Mouse (Mus musculus) neural tube, embryonic 14.5 days (tissue): ENCODE measurements around the gene Maml3. TPM values are rescaled to one million over a fixed set of nuclear protein-coding genes. Genes with fewer than 3 reads are reported as not detected.

ENCODE experiments used
- ATAC-seq: fragments of 200-750 bp; cut with Nextera tagmentation; 2 replicates; pipeline ENCODE4 v1.8.0; 2017; ENCODE audit warnings: low read depth, mild to moderate bottlenecking, moderate TSS enrichment, moderate library complexity
- H3K27ac ChIP-seq: fragments of 300-500 bp; sonication (generic); 2 replicates; pipeline ENCODE4 v1.5.1; 2014; ENCODE audit warnings: low read depth, mild to moderate bottlenecking, control low read depth, low read length, moderate library complexity, mixed read lengths
- H3K27me3 ChIP-seq: fragments of 300-500 bp; sonication (generic); 2 replicates; pipeline ENCODE4 v1.6.1; 2014; ENCODE audit warnings: low read length; ENCODE audit not compliant: control insufficient read depth, insufficient read depth
- H3K36me3 ChIP-seq: fragments of 300-500 bp; sonication (generic); 2 replicates; pipeline ENCODE4 v1.6.1; 2014; ENCODE audit warnings: low read length, mixed read lengths; ENCODE audit not compliant: control insufficient read depth, insufficient read depth
- H3K4me1 ChIP-seq: fragments of 300-500 bp; sonication (generic); 2 replicates; pipeline ENCODE4 v1.6.1; 2014; ENCODE audit warnings: low read length; ENCODE audit not compliant: control insufficient read depth, insufficient read depth
- H3K4me2 ChIP-seq: fragments of 300-500 bp; sonication (generic); 2 replicates; pipeline ENCODE4 v1.6.1; 2014; ENCODE audit warnings: mild to moderate bottlenecking, low read depth, low read length, control low read depth
- H3K4me3 ChIP-seq: fragments of 300-500 bp; sonication (generic); 2 replicates; pipeline ENCODE4 v1.5.1; 2014; ENCODE audit warnings: low read depth, low read length, control low read depth, mixed read lengths
- H3K9ac ChIP-seq: fragments of 300-500 bp; sonication (generic); replicated peaks from 2 replicates; pipeline ENCODE4 v1.6.1; 2014; ENCODE audit warnings: low read depth, mild to moderate bottlenecking, control low read depth, low read length, mixed read lengths
- H3K9me3 ChIP-seq: fragments of 300-500 bp; sonication (generic); 2 replicates; pipeline ENCODE4 v1.6.1; 2016; ENCODE audit warnings: low read length; ENCODE audit not compliant: control insufficient read depth
- WGBS: fragments of 180-500 bp; shearing (Covaris S2); extraction: QIAGEN DNeasy Blood & Tissue Kit; methylation state at CpG from one replicate; pipeline ENCODE4 v1.1.7; 2014; 5-methylcytosine and 5-hydroxymethylcytosine counted together
- polyA plus RNA-seq: library from polyadenylated mRNA; unstranded; fragments of >200 nt; fragmentation: Nextera tagmentation; extraction: Ambion mirVana; gene quantifications from 2 replicates; pipeline ENCODE4 v1.2.1, GENCODE M21; 2014

The Maml3 gene
- polyA plus RNA-seq, 1 experiment from 2014 or later: 8.2 TPM

GRCm38 (mm10) chr3:51813186-51813585, 291.7 kb downstream of the Maml3 start:
- H3K9me3 ChIP-seq: no peaks in the 10 kb centered on the region
- peaks cover 20% of the 10 kb centered on the region for H3K4me1 ChIP-seq
- H3K27ac ChIP-seq: peak overlapping the region; percentile 28
- no peak overlapping the region for H3K9ac ChIP-seq
- H3K4me3 ChIP-seq: no peak overlapping the region
- H3K36me3 ChIP-seq: no peaks in the 10 kb centered on the region
- no peak overlapping the region for H3K4me2 ChIP-seq
- WGBS: 97% methylated on average over 5 of the region's 5 CpGs
- H3K27me3 ChIP-seq: no peaks in the 10 kb centered on the region
- no peak for ATAC-seq

DNA sequence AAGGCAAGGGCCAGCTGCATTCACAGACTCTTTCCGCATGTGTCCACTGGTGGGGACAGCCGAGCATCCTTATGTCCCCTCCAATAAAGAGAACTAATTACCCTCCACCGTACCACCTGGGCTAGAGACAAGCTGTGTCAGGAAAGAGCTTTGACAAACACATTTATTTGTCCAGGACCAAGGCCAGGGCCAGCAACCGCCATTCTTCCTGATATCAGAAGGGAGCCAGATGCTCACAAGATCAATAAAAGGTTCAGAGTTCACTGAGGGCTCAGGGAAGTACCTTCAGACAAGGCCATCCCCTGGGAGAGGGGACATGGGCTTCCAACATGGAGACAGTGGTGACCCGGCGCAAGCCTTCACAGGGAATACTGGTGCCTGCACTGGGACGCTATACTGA, 294.1 kb downstream of the Maml3 start:
- WGBS: 45% methylated on average over 7 of the region's 7 CpGs
- Histone ChIP-seq H3K9ac (no peak overlapping the region), H3K36me3 (no peaks in the 10 kb centered on the region), H3K27me3 (no peaks in the 10 kb centered on the region), H3K27ac (no peak overlapping the region; the same call in 1 of the 2 replicates), H3K4me3 (no peak overlapping the region), H3K4me1 (peaks cover 20% of the 10 kb centered on the region), H3K4me2 (no peak overlapping the region), H3K9me3 (no peaks in the 10 kb centered on the region)
- ATAC-seq: no peak

GRCm38 (mm10) chr3:51809822-51810221, 295.1 kb downstream of the Maml3 start:
- Histone ChIP-seq H3K27ac (peak overlapping the region; percentile 41; the same call in 1 of the 2 replicates), H3K9me3 (no peaks in the 10 kb centered on the region), H3K4me2 (no peak overlapping the region), H3K36me3 (no peaks in the 10 kb centered on the region), H3K4me1 (peaks cover 28% of the 10 kb centered on the region), H3K9ac (no peak overlapping the region), H3K27me3 (no peaks in the 10 kb centered on the region), H3K4me3 (no peak overlapping the region)
- 41% methylated on average over 7 of the region's 7 CpGs for WGBS
- no peak for ATAC-seq

DNA sequence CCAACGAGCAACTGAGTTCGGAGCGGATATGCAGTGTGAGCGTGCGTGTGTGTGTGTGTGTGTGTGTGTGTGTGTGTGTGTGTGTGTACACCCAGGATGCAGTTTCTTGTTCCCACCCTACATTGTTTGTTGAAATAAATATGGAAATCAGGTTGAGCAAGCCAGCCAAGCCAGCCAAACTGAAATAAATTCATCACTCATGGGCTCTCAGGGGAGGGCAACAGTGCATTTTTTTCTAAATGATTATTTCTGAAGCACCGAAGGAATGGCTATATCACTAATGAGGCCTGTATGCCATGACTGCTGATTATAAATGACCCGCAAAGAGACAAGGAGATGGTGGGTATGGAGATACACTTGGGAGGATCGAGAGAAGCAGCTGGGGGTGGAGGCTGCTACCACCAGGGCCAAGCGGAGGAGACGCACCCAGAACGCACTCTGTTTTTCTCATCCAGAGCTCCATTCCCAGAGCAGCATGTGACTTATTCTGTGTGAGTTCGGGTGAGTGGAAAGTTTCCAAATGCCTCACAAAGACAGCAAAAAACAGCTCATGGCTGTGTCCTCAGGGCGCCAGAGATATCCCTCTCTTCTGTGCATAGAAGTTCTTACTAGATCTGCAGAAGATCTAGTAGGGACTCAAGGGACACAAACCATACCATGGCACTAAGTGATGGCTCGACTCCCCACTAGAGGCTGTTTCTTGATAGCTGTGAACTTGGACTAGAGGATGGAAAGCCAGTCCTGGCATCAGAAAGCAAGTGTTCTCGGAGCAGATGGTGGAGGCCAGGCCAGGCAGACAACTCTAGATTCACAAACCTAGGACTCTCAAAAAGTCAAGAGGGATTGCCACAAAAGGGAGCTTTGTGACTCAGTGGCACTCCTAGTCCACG, 296.6 kb downstream of the Maml3 start:
- Histone ChIP-seq H3K4me3 (no peak overlapping the region), H3K36me3 (no peaks in the 10 kb centered on the region), H3K27ac (peak overlapping the region; percentile 44), H3K27me3 (no peaks in the 10 kb centered on the region), H3K4me1 (peaks cover 33% of the 10 kb centered on the region), H3K4me2 (no peak overlapping the region), H3K9me3 (no peaks in the 10 kb centered on the region), H3K9ac (no peak overlapping the region)
- WGBS: 58% methylated on average over 16 of the region's 16 CpGs
- ATAC-seq: 0 out of 2 replicates have a peak, but pooled peaks have one; percentile 15

DNA sequence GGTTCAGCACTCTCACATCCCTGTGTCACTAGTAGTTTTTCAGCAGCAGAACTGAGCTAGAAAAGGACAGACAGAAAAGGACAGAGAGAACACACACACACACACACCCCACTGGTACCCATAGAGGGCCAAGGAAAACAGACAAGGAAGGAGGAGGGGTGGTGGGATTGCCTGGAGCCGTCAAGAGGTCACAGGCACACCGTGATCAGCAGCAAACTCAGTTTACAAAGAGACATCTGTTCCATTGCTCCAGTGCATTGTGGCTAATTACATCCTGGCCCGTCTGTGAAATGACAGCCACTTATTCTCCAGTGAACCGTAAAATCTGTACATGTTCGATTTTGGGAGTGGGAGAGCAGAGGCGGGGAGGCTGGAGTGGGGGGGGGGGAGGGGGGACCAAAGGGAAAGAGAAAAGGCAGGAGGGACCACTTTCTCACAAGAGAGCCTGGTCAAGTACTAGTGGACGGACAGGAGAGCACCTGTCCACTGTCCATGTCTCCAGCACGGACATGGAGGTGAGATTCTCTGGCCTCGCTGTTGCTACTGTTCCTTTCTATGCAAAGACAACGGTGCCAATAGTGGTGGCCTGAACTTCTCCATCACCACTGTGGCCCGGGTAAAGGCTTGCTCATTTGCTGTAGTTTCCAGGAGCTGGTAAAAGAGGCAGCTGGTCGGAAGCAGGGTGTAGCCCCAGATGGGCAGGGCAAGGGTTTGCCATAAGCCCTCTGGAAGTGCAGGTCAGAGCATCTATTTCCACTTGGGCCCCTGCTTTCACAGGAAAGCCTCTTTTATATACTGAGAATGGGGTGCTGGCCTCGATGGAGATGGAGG, 299.2 kb downstream of the Maml3 start:
- no peak overlapping the region for H3K9ac ChIP-seq
- ATAC-seq: peak; percentile 55

GRCm38 (mm10) chr3:51803903-51804302, 301.0 kb downstream of the Maml3 start:
- Histone ChIP-seq H3K4me1 (peaks cover 28% of the 10 kb centered on the region), H3K9ac (no peak overlapping the region), H3K9me3 (no peaks in the 10 kb centered on the region), H3K4me2 (no peak overlapping the region), H3K27me3 (no peaks in the 10 kb centered on the region), H3K4me3 (no peak overlapping the region), H3K36me3 (no peaks in the 10 kb centered on the region), H3K27ac (no peak overlapping the region)
- ATAC-seq: no peak
- WGBS: 66% methylated on average over 6 of the region's 6 CpGs

More for the DNA sequence above, 299.2 kb downstream of the Maml3 start:
- H3K36me3 ChIP-seq: no peaks in the 10 kb centered on the region
- H3K27ac ChIP-seq: peak overlapping the region; percentile 71
- no peaks in the 10 kb centered on the region for H3K9me3 ChIP-seq
- peaks cover 28% of the 10 kb centered on the region for H3K4me1 ChIP-seq
- no peaks in the 10 kb centered on the region for H3K27me3 ChIP-seq
- H3K4me3 ChIP-seq: no peak overlapping the region
- 9% methylated on average over 13 of the region's 13 CpGs for WGBS
- H3K4me2 ChIP-seq: no peak overlapping the region

- H3K4me3 ChIP-seq: no peak overlapping the region
- 71% methylated on average over 9 of the region's 9 CpGs for WGBS
- H3K27me3 ChIP-seq: no peaks in the 10 kb centered on the region
- no peaks in the 10 kb centered on the region for H3K36me3 ChIP-seq
- H3K4me2 ChIP-seq: no peak overlapping the region
- H3K4me1 ChIP-seq: peaks cover 37% of the 10 kb centered on the region
- peak overlapping the region; percentile 6; the same call in 1 of the 2 replicates for H3K27ac ChIP-seq
- H3K9me3 ChIP-seq: no peaks in the 10 kb centered on the region
- no peak for ATAC-seq
- H3K9ac ChIP-seq: no peak overlapping the region
Measured at GRCm38 (mm10) chr3:51799650-51800049, 305.2 kb downstream of the Maml3 start.

DNA sequence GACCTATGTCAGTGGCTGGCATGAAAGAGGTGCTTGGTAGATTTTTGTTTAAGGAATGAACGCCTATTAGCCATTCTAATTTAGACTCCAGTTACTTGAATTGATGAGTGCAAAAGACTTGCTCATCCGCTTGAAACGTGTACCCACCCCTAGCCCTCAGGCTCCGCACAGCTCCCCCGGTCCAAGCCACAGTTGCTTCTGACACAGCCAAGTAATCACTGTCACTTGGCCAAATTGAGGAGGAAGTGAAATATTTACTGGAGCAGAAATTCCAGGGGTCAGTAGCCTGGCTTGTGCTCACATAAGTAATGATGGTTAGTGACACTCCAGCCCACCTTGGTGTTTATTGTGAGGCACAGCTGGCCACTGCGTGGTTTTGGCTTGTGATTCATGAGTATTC, 308.0 kb downstream of the Maml3 start:
- H3K4me3 ChIP-seq: no peak overlapping the region
- no peak for ATAC-seq
- peak overlapping the region; percentile 31 for H3K4me2 ChIP-seq
- H3K36me3 ChIP-seq: no peaks in the 10 kb centered on the region
- no peaks in the 10 kb centered on the region for H3K9me3 ChIP-seq
- H3K4me1 ChIP-seq: peaks cover 32% of the 10 kb centered on the region
- WGBS: 16% methylated on average over 6 of the region's 6 CpGs
- no peak overlapping the region for H3K9ac ChIP-seq
- peak overlapping the region; percentile 1; the same call in 1 of the 2 replicates for H3K27ac ChIP-seq
- H3K27me3 ChIP-seq: no peaks in the 10 kb centered on the region
